Mouse (Mus musculus) limb, embryonic 15.5 days (tissue): Measurements from ENCODE around the gene Me1. TPM values are rescaled to one million over a fixed set of nuclear protein-coding genes. Genes with fewer than 3 reads are reported as not detected.

Experiments used
- ATAC-seq: fragments of 200-750 bp; cut with Nextera tagmentation; 2 replicates; pipeline ENCODE4 v1.8.0; 2017; ENCODE audit warnings: low read depth, moderate TSS enrichment; ENCODE audit not compliant: insufficient number of reproducible peaks, low FRiP score, low TSS enrichment
- H3K27ac ChIP-seq: fragments of 300-500 bp; sonication (generic); 2 replicates; pipeline ENCODE4 v1.5.1; 2015; ENCODE audit warnings: moderate library complexity, mild to moderate bottlenecking, inconsistent platforms
- H3K27me3 ChIP-seq: fragments of 300-500 bp; sonication (generic); 2 replicates; pipeline ENCODE4 v1.6.1; 2015; ENCODE audit warnings: inconsistent platforms
- H3K36me3 ChIP-seq: fragments of 300-500 bp; sonication (generic); 2 replicates; pipeline ENCODE4 v1.6.1; 2015; ENCODE audit warnings: inconsistent platforms
- H3K4me1 ChIP-seq: fragments of 300-500 bp; sonication (generic); 2 replicates; pipeline ENCODE4 v1.6.1; 2015; ENCODE audit warnings: inconsistent platforms
- H3K4me2 ChIP-seq: fragments of 300-500 bp; sonication (generic); 2 replicates; pipeline ENCODE4 v1.6.1; 2015; ENCODE audit warnings: mild to moderate bottlenecking, inconsistent platforms
- H3K4me3 ChIP-seq: fragments of 300-500 bp; sonication (generic); 2 replicates; pipeline ENCODE4 v1.5.1; 2015; ENCODE audit warnings: mild to moderate bottlenecking, inconsistent platforms
- H3K9ac ChIP-seq: fragments of 300-500 bp; sonication (generic); 2 replicates; pipeline ENCODE4 v1.6.1; 2015; ENCODE audit warnings: inconsistent platforms
- H3K9me3 ChIP-seq: fragments of 300-500 bp; sonication (generic); 2 replicates; pipeline ENCODE4 v1.6.1; 2016; ENCODE audit warnings: inconsistent platforms
- WGBS: fragments of 180-500 bp; shearing (Covaris S2); methylation state at CpG from one replicate; pipeline ENCODE4 v1.1.7; 2015; 5-methylcytosine and 5-hydroxymethylcytosine counted together
- polyA plus RNA-seq: library from polyadenylated mRNA; unstranded; fragments of >200 nt; fragmentation: Nextera tagmentation; extraction: Ambion mirVana; gene quantifications from 2 replicates; pipeline ENCODE4 v1.2.1, GENCODE M21; 2015

Gene Me1
- polyA plus RNA-seq, 1 experiment from 2014 or later = 32.4 TPM

DNA sequence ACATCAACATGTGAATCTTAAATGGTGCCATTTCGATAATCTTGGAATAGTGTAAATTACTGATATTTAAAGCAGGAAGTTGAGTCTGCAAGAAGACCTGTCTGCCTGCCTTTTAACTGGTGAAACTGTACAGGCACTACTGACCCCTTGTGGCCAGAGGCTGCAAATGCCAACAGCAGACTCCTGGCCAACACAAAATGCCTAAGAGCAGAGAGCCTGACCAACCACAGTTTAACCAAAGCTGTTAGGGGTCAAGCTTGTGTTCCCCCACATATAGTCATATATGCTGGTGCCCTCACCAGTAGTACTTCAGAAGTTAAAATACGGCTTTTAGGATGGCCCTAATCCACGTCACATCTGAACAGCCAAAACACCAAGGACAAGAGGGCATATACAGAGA, 112.0 kb downstream of the Me1 start:
- no peaks in the 10 kb centered on the region for H3K27me3 ChIP-seq
- 56% methylated on average over 3 of the region's 3 CpGs for WGBS
- no peak overlapping the region for H3K4me3 ChIP-seq
- H3K9me3 ChIP-seq = no peaks in the 10 kb centered on the region
- no peak for ATAC-seq
- H3K27ac ChIP-seq = no peak overlapping the region
- no peak overlapping the region for H3K4me2 ChIP-seq
- no peak overlapping the region for H3K9ac ChIP-seq
- H3K4me1 ChIP-seq = no peaks in the 10 kb centered on the region
- H3K36me3 ChIP-seq = 0 out of 2 replicates have a peak, but pooled peaks cover 3% of the 10 kb centered on the region

DNA sequence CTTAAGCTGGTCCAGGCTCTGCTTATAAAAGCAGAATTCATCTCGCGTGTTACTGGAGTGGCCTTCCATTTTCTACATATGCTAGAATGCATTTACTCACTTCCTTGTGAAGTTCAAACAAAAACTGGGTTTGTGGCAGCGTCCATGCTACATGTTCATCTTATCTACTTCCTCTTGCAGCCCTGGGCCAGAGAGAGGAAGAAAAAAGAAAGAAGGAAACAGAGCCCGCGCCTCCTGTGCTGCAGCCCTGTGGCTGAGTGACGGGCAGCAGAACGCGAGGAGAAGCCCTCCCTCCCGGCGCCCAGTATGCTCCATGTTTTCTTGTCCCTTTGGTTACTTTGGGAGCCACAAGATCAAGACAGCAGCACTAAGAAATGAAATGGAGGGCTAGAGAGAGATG, 116.1 kb downstream of the Me1 start:
- 82% methylated on average over 10 of the region's 10 CpGs for WGBS
- H3K27ac ChIP-seq = no peak overlapping the region
- no peaks in the 10 kb centered on the region for H3K4me1 ChIP-seq
- no peaks in the 10 kb centered on the region for H3K9me3 ChIP-seq
- H3K4me3 ChIP-seq = no peak overlapping the region
- H3K4me2 ChIP-seq = no peak overlapping the region
- H3K9ac ChIP-seq = no peak overlapping the region
- no peaks in the 10 kb centered on the region for H3K27me3 ChIP-seq
- H3K36me3 ChIP-seq = peaks cover 5% of the 10 kb centered on the region; the same call in 1 of the 2 replicates
- ATAC-seq = no peak

DNA sequence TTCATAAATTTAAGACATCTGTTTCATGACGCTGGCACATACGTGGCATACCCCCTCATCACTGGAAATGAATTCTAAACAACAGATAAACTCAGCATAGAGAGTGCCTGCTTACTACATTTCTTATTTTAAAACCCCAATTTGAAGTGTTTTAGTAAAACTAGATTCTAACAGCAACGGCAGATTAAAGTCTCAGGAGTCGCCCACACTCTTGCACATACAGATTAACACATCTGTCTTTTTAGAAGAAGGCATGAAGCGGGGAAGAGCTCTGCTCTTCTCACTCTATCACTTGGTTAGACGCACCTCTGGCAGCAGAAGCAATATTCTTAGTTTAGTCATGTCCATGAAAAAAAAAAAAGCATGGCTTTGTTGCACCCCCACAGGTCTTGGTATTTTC, 120.6 kb downstream of the Me1 start:
- peaks cover 17% of the 10 kb centered on the region for H3K4me1 ChIP-seq
- H3K27ac ChIP-seq = no peak overlapping the region
- ATAC-seq = no peak
- WGBS = 87% methylated on average over 6 of the region's 6 CpGs
- no peaks in the 10 kb centered on the region for H3K27me3 ChIP-seq
- no peak overlapping the region for H3K9ac ChIP-seq
- H3K4me2 ChIP-seq = no peak overlapping the region
- H3K36me3 ChIP-seq = peaks cover 2% of the 10 kb centered on the region; the same call in 1 of the 2 replicates
- no peaks in the 10 kb centered on the region for H3K9me3 ChIP-seq
- no peak overlapping the region for H3K4me3 ChIP-seq

DNA sequence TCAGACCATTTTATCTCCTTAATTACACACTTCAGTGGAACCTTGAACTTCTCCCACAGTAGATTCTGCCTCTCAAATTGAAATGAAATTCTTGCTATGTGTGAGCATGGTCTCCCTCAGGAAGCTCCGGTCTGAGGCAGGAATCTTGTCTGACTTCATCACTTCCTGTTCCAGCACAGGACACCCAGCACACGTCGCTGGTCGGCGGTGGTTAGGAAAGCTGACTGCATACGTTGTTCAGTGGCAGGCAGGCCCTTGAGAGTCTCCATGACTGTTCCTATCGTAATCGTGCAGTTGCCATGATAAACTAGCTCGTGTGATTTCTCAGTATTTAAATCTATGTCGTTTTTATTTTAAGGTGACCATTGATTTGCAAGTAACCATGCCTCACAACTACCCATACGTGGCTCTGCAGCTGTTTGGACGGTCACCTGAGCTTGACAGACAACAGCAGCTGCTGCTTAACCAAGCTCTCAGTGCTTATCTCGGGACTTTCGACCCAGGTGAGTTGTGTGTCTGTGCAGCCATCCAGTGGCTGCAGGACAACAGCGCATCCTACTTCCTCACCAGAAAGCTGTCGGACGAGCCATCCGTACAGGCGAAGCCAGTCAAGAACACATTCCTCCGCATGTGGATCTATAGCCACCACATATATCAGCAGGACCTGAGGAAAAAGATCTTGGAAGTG, 122.0 kb downstream of the Me1 start:
- no peak overlapping the region for H3K4me3 ChIP-seq
- peaks cover 20% of the 10 kb centered on the region for H3K4me1 ChIP-seq
- WGBS = 74% methylated on average over 20 of the region's 20 CpGs
- no peak overlapping the region for H3K4me2 ChIP-seq
- H3K27ac ChIP-seq = no peak overlapping the region
- H3K9me3 ChIP-seq = no peaks in the 10 kb centered on the region
- H3K9ac ChIP-seq = no peak overlapping the region
- no peaks in the 10 kb centered on the region for H3K27me3 ChIP-seq
- no peak for ATAC-seq
- peaks cover 11% of the 10 kb centered on the region for H3K36me3 ChIP-seq

DNA sequence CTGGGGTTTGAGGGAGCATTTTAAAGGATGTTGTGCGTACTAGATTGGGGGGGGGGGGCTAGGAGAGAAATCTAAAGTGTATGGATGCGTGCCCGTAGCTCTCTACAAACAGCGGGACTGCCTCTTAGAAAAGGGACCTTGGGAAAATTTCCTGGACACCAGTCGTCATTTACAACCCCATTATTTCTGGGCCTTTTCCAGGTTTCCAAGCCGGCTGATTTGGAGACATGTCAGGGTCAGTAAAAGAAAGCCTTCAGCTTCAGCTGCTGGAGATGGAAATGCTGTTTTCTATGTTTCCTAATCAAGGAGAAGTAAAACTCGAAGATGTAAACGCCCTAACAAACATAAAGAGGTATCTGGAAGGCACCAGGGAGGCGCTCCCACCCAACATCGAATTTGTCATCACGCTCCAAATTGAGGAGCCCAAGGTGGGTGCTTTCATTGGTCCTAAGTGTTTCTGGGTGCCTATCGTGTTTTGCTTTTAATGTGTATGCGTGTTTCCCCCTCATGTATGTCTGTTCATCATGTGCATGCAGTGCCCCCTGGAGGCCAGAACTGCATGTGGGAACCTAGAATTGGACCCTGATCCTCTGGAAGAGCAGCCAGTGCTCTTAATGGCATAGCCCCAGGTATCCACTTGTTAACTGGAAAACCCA, 123.0 kb downstream of the Me1 start:
- 8% methylated on average over 13 of the region's 13 CpGs for WGBS
- no peak overlapping the region for H3K9ac ChIP-seq

DNA sequence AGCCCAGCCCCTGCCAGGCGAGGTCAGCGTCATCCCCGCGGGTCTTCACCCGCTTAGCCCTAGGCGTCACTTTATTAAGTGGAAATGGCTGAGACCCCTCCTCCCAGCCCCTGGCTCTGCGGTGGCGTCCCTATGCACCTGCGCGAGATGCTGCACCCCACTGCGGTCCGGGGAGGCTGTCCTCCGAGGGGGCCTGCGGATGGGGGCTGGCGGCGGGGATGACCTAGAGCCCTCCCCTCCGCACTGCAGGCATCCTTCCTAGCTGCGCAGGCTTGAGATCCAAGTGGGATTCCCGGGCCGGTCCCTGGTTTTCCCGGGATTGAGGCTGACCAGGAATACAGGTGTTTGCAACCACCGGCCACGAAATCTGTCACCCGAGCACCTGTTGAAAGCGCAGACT, 123.6 kb downstream of the Me1 start:
- peak overlapping the region; percentile 61 for H3K4me3 ChIP-seq
- H3K27ac ChIP-seq = no peak overlapping the region
- ATAC-seq = peak; percentile 45; the same call in 1 of the 2 replicates
- peak overlapping the region; percentile 39 for H3K9ac ChIP-seq
- under 1% methylated on average over 25 of the region's 25 CpGs for WGBS
- peaks cover 20% of the 10 kb centered on the region for H3K4me1 ChIP-seq
- no peaks in the 10 kb centered on the region for H3K9me3 ChIP-seq
- no peaks in the 10 kb centered on the region for H3K27me3 ChIP-seq
- H3K36me3 ChIP-seq = peaks cover 21% of the 10 kb centered on the region
- peak overlapping the region; percentile 99 for H3K4me2 ChIP-seq

More for the DNA sequence above, 123.0 kb downstream of the Me1 start:
- Histone ChIP-seq H3K9me3 (no peaks in the 10 kb centered on the region), H3K27ac (no peak overlapping the region), H3K4me3 (peak overlapping the region; percentile 61), H3K4me2 (peak overlapping the region; percentile 99), H3K4me1 (peaks cover 20% of the 10 kb centered on the region), H3K27me3 (no peaks in the 10 kb centered on the region), H3K36me3 (peaks cover 16% of the 10 kb centered on the region)
- ATAC-seq = no peak

DNA sequence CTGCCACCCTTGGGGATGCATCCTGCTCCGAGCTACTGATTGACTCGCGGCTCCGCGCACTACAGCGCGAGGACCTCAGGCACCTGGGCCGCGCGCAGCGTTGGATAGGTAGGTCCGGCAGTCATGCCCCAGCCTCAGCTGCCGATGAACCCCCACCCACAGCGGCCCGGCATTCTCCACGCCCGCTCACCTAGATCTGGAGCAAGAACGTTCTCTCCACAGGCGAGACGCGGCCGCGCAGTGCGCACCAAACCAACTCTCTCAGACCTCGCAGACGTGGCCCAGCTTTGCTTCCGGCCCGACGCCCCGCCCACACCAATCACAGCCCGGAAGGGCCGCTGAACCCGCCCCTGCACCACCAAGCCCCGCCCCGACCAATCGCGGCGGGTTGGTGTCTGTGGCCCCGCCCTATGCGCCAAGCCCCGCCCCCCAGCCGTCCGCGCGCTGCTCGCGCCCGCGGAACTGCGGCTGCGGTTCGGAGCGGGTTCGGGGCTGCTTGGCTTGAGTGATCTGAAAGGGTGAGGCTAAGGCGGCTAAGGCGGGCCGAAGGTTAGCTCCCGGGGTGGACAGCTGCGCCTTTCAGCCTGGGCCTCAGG, 124.1 kb downstream of the Me1 start, which contains the start of the genes Pgm3 and Rwdd2a:
Gene Pgm3, minus strand, starts transcription at position 303 of the 596 bp plus-strand sequence.
Gene Rwdd2a, plus strand, starts transcription at position 452 of the 596 bp plus-strand sequence.
- H3K9me3 ChIP-seq = no peaks in the 10 kb centered on the region

DNA sequence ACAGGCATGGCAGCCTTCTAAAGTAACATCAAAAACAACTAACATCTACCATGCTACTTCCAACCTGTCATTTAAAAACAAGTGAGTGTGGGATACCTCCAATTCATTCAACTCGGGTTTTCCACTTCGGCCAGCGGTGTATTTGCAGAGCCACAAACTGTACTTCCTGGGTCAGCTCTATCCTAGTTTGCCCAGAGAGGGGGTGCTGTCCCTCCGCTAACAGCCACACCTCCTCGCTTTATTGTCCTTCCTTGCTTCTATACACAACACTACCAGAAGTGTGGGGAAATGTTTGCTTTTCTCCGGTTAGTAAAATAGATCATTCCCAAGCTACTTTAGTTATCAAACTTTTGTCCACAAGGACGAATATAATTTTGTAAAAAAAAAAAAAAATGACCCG, 124.8 kb downstream of the Me1 start:
- ATAC-seq = no peak
- H3K9ac ChIP-seq = no peak overlapping the region; the same call in 1 of the 2 replicates
- H3K27ac ChIP-seq = no peak overlapping the region
- H3K4me3 ChIP-seq = peak overlapping the region; percentile 61
- no peaks in the 10 kb centered on the region for H3K9me3 ChIP-seq
- H3K36me3 ChIP-seq = peaks cover 29% of the 10 kb centered on the region
- H3K4me1 ChIP-seq = peaks cover 20% of the 10 kb centered on the region
- 12% methylated on average over 8 of the region's 8 CpGs for WGBS
- H3K4me2 ChIP-seq = peak overlapping the region; percentile 99
- no peaks in the 10 kb centered on the region for H3K27me3 ChIP-seq

More for the DNA sequence above, 124.1 kb downstream of the Me1 start, which contains the start of the genes Pgm3 and Rwdd2a:
- 0% methylated on average over 57 of the region's 59 CpGs for WGBS
- Histone ChIP-seq H3K4me3 (peak within 1 kb of the TSS; percentile 61), H3K4me1 (peaks cover 20% of the 10 kb centered on the region), H3K27ac (peak within 1 kb of the TSS; percentile 81), H3K9ac (peak within 1 kb of the TSS; percentile 63), H3K36me3 (peaks cover 26% of the 10 kb centered on the region), H3K4me2 (peak within 1 kb of the TSS; percentile 99), H3K27me3 (no peaks in the 10 kb centered on the region)
- ATAC-seq = peak; percentile 96

DNA sequence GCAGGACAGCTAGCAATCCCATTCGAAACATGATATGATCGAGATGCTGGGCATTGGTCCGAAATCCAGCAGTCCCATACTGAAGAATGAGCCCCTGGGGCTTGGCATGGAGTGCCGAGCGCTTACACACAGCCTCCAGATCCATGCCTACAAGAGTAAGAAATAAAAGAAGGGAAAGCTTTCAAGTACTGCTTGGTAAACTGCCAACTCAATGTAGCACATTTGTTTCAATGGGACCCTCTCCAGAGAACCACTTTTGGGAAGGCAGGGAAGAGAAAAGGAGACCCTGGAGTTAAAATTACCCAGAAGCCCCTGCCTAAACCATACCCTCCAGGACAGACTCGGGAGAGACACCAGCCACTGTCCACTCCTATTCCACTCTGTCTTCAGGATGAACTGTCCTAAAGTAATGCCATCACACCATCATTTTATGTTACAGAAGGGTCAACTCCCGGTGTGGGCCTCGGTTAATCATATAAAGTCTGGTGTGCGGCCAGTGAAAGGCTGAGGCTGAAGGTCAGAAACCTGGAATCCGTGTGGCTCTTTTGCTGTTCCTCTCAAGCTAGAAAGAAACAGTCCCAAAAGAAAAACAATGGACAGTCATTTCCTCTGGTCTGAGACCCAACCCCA, 125.4 kb downstream of the Me1 start:
- 79% methylated on average over 10 of the region's 10 CpGs for WGBS
- Histone ChIP-seq H3K9me3 (no peaks in the 10 kb centered on the region), H3K27me3 (no peaks in the 10 kb centered on the region), H3K9ac (no peak overlapping the region), H3K36me3 (peaks cover 34% of the 10 kb centered on the region), H3K4me2 (peak overlapping the region; percentile 99), H3K4me1 (peaks cover 20% of the 10 kb centered on the region), H3K27ac (no peak overlapping the region), H3K4me3 (peak overlapping the region; percentile 61)
- ATAC-seq = no peak

DNA sequence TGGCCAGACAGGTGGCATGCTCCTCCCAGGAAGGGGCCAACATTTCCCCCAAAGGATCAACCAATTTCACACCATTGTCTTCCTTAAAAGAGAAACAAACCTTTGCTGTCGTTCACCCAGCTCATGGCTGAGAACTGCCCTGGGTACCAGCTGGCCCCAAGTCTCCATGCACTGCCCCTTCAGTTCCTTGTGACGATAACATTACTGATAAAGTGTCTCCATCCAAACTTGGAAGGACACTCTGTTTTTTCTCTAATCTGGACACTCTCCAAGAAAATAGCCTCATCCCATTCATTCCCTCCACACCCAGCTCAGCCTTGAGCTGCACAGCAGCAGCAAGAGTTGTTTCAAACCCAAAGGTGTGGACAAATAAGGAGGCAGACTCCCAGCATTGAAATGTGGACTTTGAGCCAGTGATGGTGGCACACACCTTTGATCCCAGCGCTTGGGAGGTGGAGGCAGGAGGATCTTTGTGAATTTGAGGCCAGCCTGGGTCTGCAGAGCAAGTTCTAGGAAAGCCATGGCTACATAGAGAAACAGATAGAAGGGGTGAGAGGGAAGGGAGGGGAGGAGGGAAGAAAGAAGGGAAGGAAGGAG, 126.3 kb downstream of the Me1 start:
- H3K4me2 ChIP-seq = no peak overlapping the region
- no peak overlapping the region for H3K9ac ChIP-seq
- H3K9me3 ChIP-seq = no peaks in the 10 kb centered on the region
- ATAC-seq = no peak
- WGBS = 72% methylated on average over 3 of the region's 3 CpGs
- peaks cover 44% of the 10 kb centered on the region for H3K36me3 ChIP-seq
- peaks cover 20% of the 10 kb centered on the region for H3K4me1 ChIP-seq
- no peaks in the 10 kb centered on the region for H3K27me3 ChIP-seq
- H3K27ac ChIP-seq = no peak overlapping the region
- no peak overlapping the region for H3K4me3 ChIP-seq

DNA sequence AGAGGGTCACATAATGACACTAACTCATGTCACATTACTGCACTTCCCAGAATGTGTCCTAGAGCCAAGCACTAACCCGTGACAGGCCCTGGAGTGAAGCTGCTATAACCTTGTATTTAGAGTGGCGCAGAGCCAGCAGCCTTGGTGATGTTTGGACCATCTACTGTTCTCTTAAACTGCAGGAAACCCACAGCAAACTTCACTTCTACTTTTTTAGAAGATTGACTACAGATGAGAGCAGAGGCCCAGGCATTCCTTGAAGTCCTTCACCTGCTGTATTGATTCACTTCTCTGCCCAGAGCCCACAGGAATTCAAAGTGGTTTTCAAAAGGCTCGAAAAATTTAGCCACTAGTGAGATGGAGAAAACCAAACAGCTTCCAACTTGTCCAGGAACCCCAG, 135.2 kb downstream of the Me1 start:
- Histone ChIP-seq H3K9ac (no peak overlapping the region), H3K9me3 (no peaks in the 10 kb centered on the region), H3K27ac (no peak overlapping the region), H3K4me2 (no peak overlapping the region), H3K4me3 (no peak overlapping the region), H3K4me1 (no peaks in the 10 kb centered on the region), H3K36me3 (peaks cover 82% of the 10 kb centered on the region), H3K27me3 (no peaks in the 10 kb centered on the region)
- 81% methylated on average over 3 of the region's 3 CpGs for WGBS
- no peak for ATAC-seq
